Mouse (Mus musculus): ENCODE data around the gene Insl3. TPM values are rescaled to one million over a fixed set of nuclear protein-coding genes. Genes with fewer than 3 reads are reported as not detected.

The Insl3 gene
- polyA plus RNA-seq, 1 experiment from 2014 or later, result not detected

DNA sequence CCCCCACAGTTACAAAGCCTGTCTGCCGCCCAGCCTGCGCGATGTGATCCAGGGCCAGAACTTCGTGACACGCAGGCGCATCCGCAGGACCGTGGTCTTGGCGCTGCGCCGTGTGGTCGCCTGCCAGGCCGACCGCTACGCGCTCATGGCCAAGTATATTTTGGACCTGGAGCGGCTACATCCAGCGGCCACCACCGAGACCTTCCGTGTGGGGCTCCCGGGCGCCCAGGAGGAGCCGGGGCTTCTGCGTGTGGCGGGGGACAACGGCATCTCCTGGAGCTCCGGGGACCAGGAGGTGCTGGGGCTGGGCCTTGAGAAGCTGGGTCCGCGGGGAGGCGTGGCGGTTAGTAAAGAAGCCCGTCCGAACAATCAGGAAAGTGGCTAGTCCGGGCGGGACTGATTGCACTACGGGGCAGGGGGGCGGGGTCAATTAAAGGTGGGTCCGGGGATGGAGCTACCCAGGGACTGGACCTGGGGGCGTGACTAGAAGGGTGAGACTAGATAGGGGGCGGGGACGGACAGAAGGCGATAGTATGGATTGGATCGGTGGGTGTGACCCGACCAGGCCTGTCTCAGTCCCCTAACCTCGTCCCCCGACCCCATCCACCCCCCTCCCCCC is 9.4 kb upstream of the Insl3 start:
- Histone ChIP-seq H3K4me1 (ENCODE audit: control insufficient read depth, insufficient read depth, low read length) (peaks cover 3% of the 10 kb centered on the region), H3K27ac (replicated peaks; ENCODE audit: low read depth, low read length) (no peak overlapping the region), H3K4me3 (ENCODE audit: low read depth, low read length) (peak overlapping the region; percentile 6; the same call in 1 of the 2 replicates), H3K4me2 (ENCODE audit: low read depth, low read length) (peak overlapping the region; percentile 40), H3K36me3 (replicated peaks; ENCODE audit: control insufficient read depth, insufficient read depth, low read depth, low read length) (no peaks in the 10 kb centered on the region), H3K27me3 (ENCODE audit: control insufficient read depth, insufficient read depth, low read length) (peaks cover 77% of the 10 kb centered on the region), H3K9ac (replicated peaks; ENCODE audit: low read length) (no peak overlapping the region), H3K9me3 (replicated peaks; ENCODE audit: control insufficient read depth, low read length) (no peaks in the 10 kb centered on the region)
- DNase-seq (ENCODE audit: low spot score) (no peak), ATAC-seq (replicated peaks; ENCODE audit: insufficient number of reproducible peaks, low FRiP score, low TSS enrichment, low read depth) (no peak)
- WGBS, result under 1% methylated on average over 44 of the region's 46 CpGs

- ATAC-seq (replicated peaks; ENCODE audit: insufficient number of reproducible peaks, low FRiP score, low TSS enrichment, low read depth) (no peak), DNase-seq (ENCODE audit: low spot score) (no peak)
- no peak overlapping the region for H3K9ac ChIP-seq (replicated peaks; ENCODE audit: low read length)
- peaks cover 3% of the 10 kb centered on the region for H3K4me1 ChIP-seq (ENCODE audit: control insufficient read depth, insufficient read depth, low read length)
- WGBS, result 2% methylated on average over 21 of the region's 21 CpGs
- H3K36me3 ChIP-seq (replicated peaks; ENCODE audit: control insufficient read depth, insufficient read depth, low read depth, low read length), result no peaks in the 10 kb centered on the region
- H3K27me3 ChIP-seq (ENCODE audit: control insufficient read depth, insufficient read depth, low read length), result peaks cover 82% of the 10 kb centered on the region
- no peak overlapping the region for H3K27ac ChIP-seq (replicated peaks; ENCODE audit: low read depth, low read length)
- H3K4me3 ChIP-seq (ENCODE audit: low read depth, low read length), result no peak overlapping the region
- H3K9me3 ChIP-seq (replicated peaks; ENCODE audit: control insufficient read depth, low read length), result no peaks in the 10 kb centered on the region
- H3K4me2 ChIP-seq (ENCODE audit: low read depth, low read length), result peak overlapping the region; percentile 10; the same call in 1 of the 2 replicates
These were observed 8.5 kb upstream of the Insl3 start for GRCm38 (mm10) chr8:71680471-71680870.

DNA sequence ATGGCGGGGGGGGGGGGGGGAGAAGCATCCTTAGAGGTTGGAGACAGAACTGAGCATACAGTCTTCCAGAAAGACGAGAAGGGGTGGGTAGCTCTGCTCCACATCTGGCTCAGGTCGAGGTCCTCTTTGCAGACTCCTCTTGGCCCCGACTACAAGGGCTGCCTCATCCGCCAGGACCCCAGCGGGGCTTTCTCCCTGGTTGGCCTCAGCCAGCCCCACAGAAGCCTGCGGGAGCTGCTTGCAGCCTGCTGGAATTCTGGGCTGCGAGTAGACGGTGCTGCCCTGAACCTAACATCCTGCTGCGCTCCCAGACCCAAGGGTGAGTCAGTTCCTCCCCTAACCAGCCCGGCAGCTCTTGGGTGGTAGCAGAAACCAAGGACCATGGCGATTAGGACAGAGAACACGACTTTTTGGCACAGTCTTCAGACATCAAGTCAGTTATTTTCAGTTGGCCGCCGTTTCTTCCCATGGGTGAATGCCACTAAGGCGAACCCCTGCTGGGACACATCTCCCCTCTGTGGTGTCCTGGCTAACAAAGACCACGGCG is 7.6 kb upstream of the Insl3 start:
- Histone ChIP-seq H3K36me3 (replicated peaks; ENCODE audit: control insufficient read depth, insufficient read depth, low read depth, low read length) (no peaks in the 10 kb centered on the region), H3K4me2 (ENCODE audit: low read depth, low read length) (no peak overlapping the region), H3K9ac (replicated peaks; ENCODE audit: low read length) (no peak overlapping the region), H3K27me3 (ENCODE audit: control insufficient read depth, insufficient read depth, low read length) (peaks cover 89% of the 10 kb centered on the region), H3K27ac (replicated peaks; ENCODE audit: low read depth, low read length) (no peak overlapping the region), H3K9me3 (replicated peaks; ENCODE audit: control insufficient read depth, low read length) (no peaks in the 10 kb centered on the region), H3K4me3 (ENCODE audit: low read depth, low read length) (no peak overlapping the region), H3K4me1 (ENCODE audit: control insufficient read depth, insufficient read depth, low read length) (peaks cover 3% of the 10 kb centered on the region)
- WGBS, result 1% methylated on average over 18 of the region's 18 CpGs
- ATAC-seq (replicated peaks; ENCODE audit: insufficient number of reproducible peaks, low FRiP score, low TSS enrichment, low read depth), result no peak
- DNase-seq (ENCODE audit: low spot score), result no peak

DNA sequence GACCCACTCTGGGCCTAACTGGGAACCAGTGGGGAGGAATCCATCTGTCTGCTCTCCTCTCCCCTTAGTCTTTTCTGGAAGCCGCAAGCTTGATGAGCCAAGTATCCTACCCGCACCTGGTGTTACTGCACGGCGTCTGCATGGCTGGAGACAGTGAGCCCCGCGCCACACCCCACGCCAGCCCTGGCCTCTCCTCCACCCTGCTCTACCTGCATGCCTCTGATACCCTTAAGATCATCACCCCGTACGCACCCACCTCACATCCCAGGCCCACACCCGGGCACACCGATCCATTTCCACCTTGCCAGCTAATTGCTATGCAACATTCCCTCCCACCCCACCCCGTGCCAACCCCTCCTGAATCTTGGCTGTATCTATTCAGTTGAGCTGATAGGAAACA is 6.2 kb upstream of the Insl3 start:
- no peak overlapping the region for H3K4me3 ChIP-seq (ENCODE audit: low read depth, low read length)
- DNase-seq (ENCODE audit: low spot score), result no peak
- no peaks in the 10 kb centered on the region for H3K36me3 ChIP-seq (replicated peaks; ENCODE audit: control insufficient read depth, insufficient read depth, low read depth, low read length)
- no peaks in the 10 kb centered on the region for H3K9me3 ChIP-seq (replicated peaks; ENCODE audit: control insufficient read depth, low read length)
- no peak for ATAC-seq (replicated peaks; ENCODE audit: insufficient number of reproducible peaks, low FRiP score, low TSS enrichment, low read depth)
- H3K27me3 ChIP-seq (ENCODE audit: control insufficient read depth, insufficient read depth, low read length), result peaks cover 98% of the 10 kb centered on the region
- H3K4me1 ChIP-seq (ENCODE audit: control insufficient read depth, insufficient read depth, low read length), result peaks cover 3% of the 10 kb centered on the region
- 62% methylated on average over 12 of the region's 12 CpGs for WGBS
- no peak overlapping the region for H3K27ac ChIP-seq (replicated peaks; ENCODE audit: low read depth, low read length)
- H3K4me2 ChIP-seq (ENCODE audit: low read depth, low read length), result no peak overlapping the region
- H3K9ac ChIP-seq (replicated peaks; ENCODE audit: low read length), result no peak overlapping the region

GRCm38 (mm10) chr8:71684701-71685100 is 4.3 kb upstream of the Insl3 start:
- DNase-seq (ENCODE audit: low spot score) (no peak), ATAC-seq (replicated peaks; ENCODE audit: insufficient number of reproducible peaks, low FRiP score, low TSS enrichment, low read depth) (no peak)
- Histone ChIP-seq H3K4me3 (ENCODE audit: low read depth, low read length) (no peak overlapping the region), H3K9me3 (replicated peaks; ENCODE audit: control insufficient read depth, low read length) (no peaks in the 10 kb centered on the region), H3K27me3 (ENCODE audit: control insufficient read depth, insufficient read depth, low read length) (peaks cover 98% of the 10 kb centered on the region), H3K9ac (replicated peaks; ENCODE audit: low read length) (no peak overlapping the region), H3K4me1 (ENCODE audit: control insufficient read depth, insufficient read depth, low read length) (peaks cover 3% of the 10 kb centered on the region), H3K27ac (replicated peaks; ENCODE audit: low read depth, low read length) (no peak overlapping the region), H3K4me2 (ENCODE audit: low read depth, low read length) (no peak overlapping the region), H3K36me3 (replicated peaks; ENCODE audit: control insufficient read depth, insufficient read depth, low read depth, low read length) (no peaks in the 10 kb centered on the region)
- WGBS, result 11% methylated on average over 10 of the region's 10 CpGs

DNA sequence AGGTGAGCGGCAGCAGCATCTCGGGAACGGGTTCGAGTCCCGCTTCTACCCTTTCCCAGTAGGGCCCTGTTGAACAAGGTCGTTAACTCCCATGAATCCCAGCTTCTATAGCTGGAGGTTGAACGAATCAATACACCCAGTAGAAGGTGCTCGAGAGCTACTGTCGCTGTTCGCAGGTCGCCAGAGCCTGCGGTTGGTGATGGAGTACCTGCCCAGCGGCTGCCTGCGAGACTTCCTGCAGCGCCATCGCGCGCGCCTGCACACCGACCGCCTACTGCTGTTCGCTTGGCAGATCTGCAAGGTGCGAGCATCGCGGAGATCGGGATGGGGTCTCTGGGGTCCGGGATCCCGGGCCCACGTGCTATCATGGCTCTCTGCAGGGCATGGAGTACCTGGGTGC is 3.4 kb upstream of the Insl3 start:
- Histone ChIP-seq H3K27ac (replicated peaks; ENCODE audit: low read depth, low read length) (no peak overlapping the region), H3K9ac (replicated peaks; ENCODE audit: low read length) (no peak overlapping the region), H3K4me3 (ENCODE audit: low read depth, low read length) (0 out of 2 replicates have a peak overlapping the region, but pooled peaks have one; percentile 11), H3K4me1 (ENCODE audit: control insufficient read depth, insufficient read depth, low read length) (peaks cover under 1% of the 10 kb centered on the region), H3K9me3 (replicated peaks; ENCODE audit: control insufficient read depth, low read length) (no peaks in the 10 kb centered on the region), H3K4me2 (ENCODE audit: low read depth, low read length) (peak overlapping the region; percentile 26), H3K36me3 (replicated peaks; ENCODE audit: control insufficient read depth, insufficient read depth, low read depth, low read length) (no peaks in the 10 kb centered on the region), H3K27me3 (ENCODE audit: control insufficient read depth, insufficient read depth, low read length) (peaks cover 100% of the 10 kb centered on the region)
- no peak for ATAC-seq (replicated peaks; ENCODE audit: insufficient number of reproducible peaks, low FRiP score, low TSS enrichment, low read depth)
- 2% methylated on average over 29 of the region's 29 CpGs for WGBS
- peak; percentile 35 for DNase-seq (ENCODE audit: low spot score)

DNA sequence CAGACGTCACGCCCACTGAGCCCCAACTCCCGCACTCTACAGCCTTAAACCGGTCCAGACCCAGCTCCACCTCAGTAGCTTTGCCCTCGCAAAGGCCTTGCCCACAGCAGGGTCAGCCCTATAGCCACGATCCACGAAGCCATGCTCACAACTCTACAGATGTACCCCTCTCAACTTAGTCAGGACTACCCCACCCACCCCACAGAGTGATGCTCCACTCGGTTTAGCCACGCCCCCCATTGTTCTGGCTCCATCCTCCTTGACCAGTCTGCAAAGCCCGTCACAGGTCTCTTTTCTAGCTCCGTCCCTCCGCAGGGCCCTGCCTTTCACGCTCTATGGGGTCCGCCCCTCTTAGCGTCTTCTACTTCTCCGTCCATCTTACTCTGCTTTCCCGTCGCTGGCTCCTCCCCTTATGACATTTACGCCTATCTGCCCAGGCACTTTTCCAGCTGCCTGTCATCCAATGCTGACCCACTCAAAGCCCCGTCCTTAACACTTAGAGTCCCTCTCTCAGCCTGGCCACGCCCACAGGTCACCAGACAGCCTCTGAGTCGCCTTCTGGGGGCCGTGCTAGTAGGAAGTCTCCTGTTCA is 2.8 kb upstream of the Insl3 start:
- peak; percentile 53; the same call in 1 of the 2 replicates for ATAC-seq (replicated peaks; ENCODE audit: insufficient number of reproducible peaks, low FRiP score, low TSS enrichment, low read depth)
- no peak overlapping the region for H3K4me2 ChIP-seq (ENCODE audit: low read depth, low read length)
- no peaks in the 10 kb centered on the region for H3K36me3 ChIP-seq (replicated peaks; ENCODE audit: control insufficient read depth, insufficient read depth, low read depth, low read length)
- peaks cover 100% of the 10 kb centered on the region for H3K27me3 ChIP-seq (ENCODE audit: control insufficient read depth, insufficient read depth, low read length)
- H3K27ac ChIP-seq (replicated peaks; ENCODE audit: low read depth, low read length), result no peak overlapping the region
- DNase-seq (ENCODE audit: low spot score), result no peak
- H3K4me1 ChIP-seq (ENCODE audit: control insufficient read depth, insufficient read depth, low read length), result no peaks in the 10 kb centered on the region
- no peak overlapping the region; the same call in 1 of the 2 replicates for H3K4me3 ChIP-seq (ENCODE audit: low read depth, low read length)
- no peak overlapping the region for H3K9ac ChIP-seq (replicated peaks; ENCODE audit: low read length)
- no peaks in the 10 kb centered on the region for H3K9me3 ChIP-seq (replicated peaks; ENCODE audit: control insufficient read depth, low read length)
- WGBS, result 2% methylated on average over 23 of the region's 23 CpGs

DNA sequence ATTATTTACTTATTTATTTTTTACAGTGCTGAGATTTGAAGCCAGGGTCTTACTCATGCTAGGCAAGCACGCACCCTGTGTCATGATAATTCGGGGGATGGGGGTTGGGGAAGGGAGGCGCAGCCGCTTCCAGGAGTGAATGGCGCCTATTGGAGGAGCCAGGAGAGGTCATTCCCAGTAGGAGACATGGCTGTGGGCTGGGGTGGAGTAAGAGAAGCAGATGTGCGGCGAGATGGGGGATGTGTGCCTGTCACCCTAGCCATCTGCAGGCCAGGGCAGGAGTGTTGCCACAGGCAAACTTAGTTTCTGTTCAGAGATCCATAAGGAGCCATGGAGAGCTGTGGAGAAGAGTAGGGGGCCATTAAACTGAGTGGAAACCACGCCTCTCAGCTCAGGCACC is 1.4 kb upstream of the Insl3 start:
- no peak overlapping the region for H3K9ac ChIP-seq (replicated peaks; ENCODE audit: low read length)
- no peak overlapping the region for H3K4me3 ChIP-seq (ENCODE audit: low read depth, low read length)
- peaks cover 100% of the 10 kb centered on the region for H3K27me3 ChIP-seq (ENCODE audit: control insufficient read depth, insufficient read depth, low read length)
- no peak overlapping the region for H3K27ac ChIP-seq (replicated peaks; ENCODE audit: low read depth, low read length)
- H3K36me3 ChIP-seq (replicated peaks; ENCODE audit: control insufficient read depth, insufficient read depth, low read depth, low read length), result no peaks in the 10 kb centered on the region
- no peak for DNase-seq (ENCODE audit: low spot score)
- 2% methylated on average over 8 of the region's 8 CpGs for WGBS
- H3K4me2 ChIP-seq (ENCODE audit: low read depth, low read length), result no peak overlapping the region
- H3K4me1 ChIP-seq (ENCODE audit: control insufficient read depth, insufficient read depth, low read length), result no peaks in the 10 kb centered on the region
- no peak for ATAC-seq (replicated peaks; ENCODE audit: insufficient number of reproducible peaks, low FRiP score, low TSS enrichment, low read depth)
- no peaks in the 10 kb centered on the region for H3K9me3 ChIP-seq (replicated peaks; ENCODE audit: control insufficient read depth, low read length)
